Mouse (Mus musculus): ENCODE data around the gene Tmem255a. TPM values are rescaled to one million over a fixed set of nuclear protein-coding genes. Genes with fewer than 3 reads are reported as not detected.
A peak's percentile ranks its signal among the peaks of the same experiment; 100 is the strongest.

Tmem255a gene
- polyA plus RNA-seq (2015; fragmentation: Nextera tagmentation; extraction: Ambion mirVana) = 38.7 and 44.8 TPM in 2 replicates

DNA sequence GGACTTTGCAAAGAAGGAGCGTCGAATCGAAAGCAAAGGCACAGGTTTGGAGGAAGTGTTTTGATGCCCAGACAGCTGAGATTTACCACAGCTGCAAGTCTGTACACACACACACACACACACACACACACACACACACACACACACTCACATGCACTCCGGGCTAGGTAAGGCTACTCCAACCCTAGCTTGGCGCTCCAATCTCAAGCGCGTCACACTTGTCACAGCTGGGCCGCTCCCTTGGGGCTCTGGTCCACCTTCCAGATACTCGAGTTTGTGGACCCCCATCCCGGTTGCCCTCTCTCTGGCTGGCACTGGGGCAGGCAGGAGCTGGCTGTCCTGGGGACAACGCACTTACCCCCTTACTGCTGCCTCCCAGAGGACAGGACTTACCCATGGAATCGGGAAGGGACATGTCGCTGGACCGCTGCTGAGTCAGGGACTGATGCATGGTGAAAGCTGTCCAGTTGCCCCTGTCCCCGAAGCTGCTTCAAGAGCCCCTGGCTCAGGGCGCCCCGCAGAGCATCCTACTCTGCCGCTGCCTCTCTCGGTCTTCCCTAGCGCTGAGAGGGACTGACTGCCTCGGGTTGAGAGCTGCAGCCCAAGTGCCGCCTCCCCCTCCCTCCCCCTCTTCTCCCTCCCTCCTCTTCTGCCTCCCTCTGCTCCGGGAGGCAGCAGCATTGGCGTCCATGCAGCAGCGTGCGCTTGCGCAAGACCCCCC, at the start of gene Tmem255a:
Tmem255a (minus strand) TSS at position 589 of the 721 bp plus-strand sequence.
- H3K36me3 ChIP-seq = no peaks in the 10 kb centered on the region
- H3K27ac ChIP-seq = peak within 1 kb of the TSS; percentile 55
- ATAC-seq (ENCODE audit: low FRiP score) = peak; percentile 86
- peaks cover 10% of the 10 kb centered on the region; the same call in 1 of the 2 replicates for H3K27me3 ChIP-seq
- peak within 1 kb of the TSS; percentile 68 for H3K9ac ChIP-seq
- H3K4me2 ChIP-seq = peak within 1 kb of the TSS; percentile 73
- H3K4me3 ChIP-seq = peak within 1 kb of the TSS; percentile 46
- H3K9me3 ChIP-seq = no peaks in the 10 kb centered on the region
- 17% methylated on average over 27 of the region's 27 CpGs for WGBS
- peaks cover 13% of the 10 kb centered on the region for H3K4me1 ChIP-seq (replicated peaks)

DNA sequence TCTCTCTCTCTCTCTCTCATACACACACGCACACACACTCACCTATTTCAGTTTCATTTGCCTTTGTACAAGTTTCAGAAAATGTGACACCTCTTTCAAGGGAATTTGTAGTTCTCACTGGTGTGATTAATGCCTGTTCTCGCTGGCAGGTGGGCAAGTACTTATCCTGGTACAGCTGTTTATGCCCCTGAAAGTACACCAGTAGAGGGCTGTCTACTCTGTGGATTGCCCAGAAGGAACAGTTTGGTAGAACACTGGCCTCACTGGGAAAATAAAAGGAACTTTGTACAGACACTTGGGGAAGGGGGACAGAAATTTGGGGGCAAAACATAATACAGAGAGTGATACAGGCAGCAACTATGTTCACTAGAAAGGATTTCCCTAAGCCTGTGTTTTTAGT, 7.4 kb upstream of the Tmem255a start:
- H3K27ac ChIP-seq = no peak overlapping the region
- H3K4me3 ChIP-seq = no peak overlapping the region
- no peak for ATAC-seq (ENCODE audit: low FRiP score)
- no peaks in the 10 kb centered on the region for H3K27me3 ChIP-seq
- WGBS = 45% methylated on average over 2 of the region's 2 CpGs
- no peak overlapping the region for H3K4me2 ChIP-seq
- no peaks in the 10 kb centered on the region for H3K9me3 ChIP-seq
- no peaks in the 10 kb centered on the region for H3K4me1 ChIP-seq (replicated peaks)
- H3K9ac ChIP-seq = no peak overlapping the region
- H3K36me3 ChIP-seq = no peaks in the 10 kb centered on the region

DNA sequence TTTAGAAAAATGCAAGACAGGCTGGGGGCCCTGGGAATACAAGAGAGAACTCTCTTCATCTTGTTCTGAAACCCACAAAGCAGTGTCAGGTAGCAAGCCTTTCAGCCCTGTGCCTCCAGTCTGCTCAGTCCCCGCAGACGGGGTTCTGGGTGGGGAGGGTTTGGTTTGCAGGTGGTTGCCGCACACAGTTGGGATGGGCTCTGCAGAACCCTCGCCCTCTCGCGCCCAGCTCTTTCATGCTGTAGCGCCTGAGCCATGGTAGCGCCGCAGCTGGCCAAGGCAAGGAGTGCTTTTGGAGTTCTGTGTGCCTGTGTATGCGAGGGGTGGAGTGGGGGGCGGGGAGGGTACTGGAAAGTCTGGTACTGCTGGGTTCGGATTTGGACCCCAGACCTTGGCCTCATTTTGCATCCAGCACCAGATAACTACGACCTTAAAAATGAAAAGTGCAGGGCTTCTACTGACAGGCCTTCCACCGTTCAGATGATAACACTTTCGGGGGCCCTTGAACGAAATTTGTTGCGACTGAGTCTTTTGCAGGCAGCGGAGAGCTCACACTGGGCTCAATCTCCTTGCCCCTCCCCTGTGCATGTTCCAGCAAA, 1.8 kb downstream of the Tmem255a start:
- H3K9me3 ChIP-seq = no peaks in the 10 kb centered on the region
- WGBS = 14% methylated on average over 18 of the region's 18 CpGs
- H3K9ac ChIP-seq = peak overlapping the region; percentile 24; the same call in 1 of the 2 replicates
- H3K4me3 ChIP-seq = peak overlapping the region; percentile 46
- H3K4me2 ChIP-seq = peak overlapping the region; percentile 73
- H3K27me3 ChIP-seq = peaks cover 10% of the 10 kb centered on the region; the same call in 1 of the 2 replicates
- no peak overlapping the region for H3K27ac ChIP-seq
- H3K36me3 ChIP-seq = no peaks in the 10 kb centered on the region
- ATAC-seq (ENCODE audit: low FRiP score) = 0 out of 2 replicates have a peak, but pooled peaks have one; percentile 31
- peaks cover 15% of the 10 kb centered on the region for H3K4me1 ChIP-seq (replicated peaks)

- 0 out of 2 replicates have a peak overlapping the region, but pooled peaks have one; percentile 24 for H3K9ac ChIP-seq
- H3K27ac ChIP-seq = no peak overlapping the region
- 16% methylated on average over 16 of the region's 16 CpGs for WGBS
- H3K4me3 ChIP-seq = peak overlapping the region; percentile 46
- H3K4me1 ChIP-seq (replicated peaks) = peaks cover 15% of the 10 kb centered on the region
- peak overlapping the region; percentile 73 for H3K4me2 ChIP-seq
- ATAC-seq (ENCODE audit: low FRiP score) = no peak
- H3K27me3 ChIP-seq = peaks cover 10% of the 10 kb centered on the region; the same call in 1 of the 2 replicates
- H3K36me3 ChIP-seq = no peaks in the 10 kb centered on the region
- H3K9me3 ChIP-seq = no peaks in the 10 kb centered on the region
Measured at GRCm38 (mm10) chrX:38249640-38250351, 2.4 kb downstream of the Tmem255a start.

DNA sequence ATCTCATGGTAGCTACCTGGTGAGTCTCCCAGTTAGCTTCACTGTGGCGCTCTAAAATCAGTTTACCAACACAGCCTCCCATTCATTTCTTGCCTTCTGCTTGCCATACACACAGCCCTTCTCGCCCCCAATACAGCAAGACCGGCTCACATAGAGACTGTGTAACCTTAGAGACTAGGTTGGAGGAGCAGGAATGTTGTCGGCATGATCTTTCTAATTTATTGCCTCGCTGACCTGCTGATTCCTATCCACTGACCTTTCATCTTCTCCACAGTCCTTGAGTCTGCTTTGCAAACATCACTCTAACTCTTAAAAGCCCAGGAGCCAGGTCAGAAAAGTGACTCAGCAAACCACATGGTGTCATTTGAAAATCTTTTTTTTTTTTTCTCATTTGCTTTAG, 4.6 kb downstream of the Tmem255a start:
- no peak overlapping the region for H3K4me3 ChIP-seq
- 27% methylated on average over 5 of the region's 5 CpGs for WGBS
- no peak overlapping the region for H3K9ac ChIP-seq
- no peak overlapping the region for H3K4me2 ChIP-seq
- ATAC-seq (ENCODE audit: low FRiP score) = no peak
- H3K27me3 ChIP-seq = peaks cover 10% of the 10 kb centered on the region; the same call in 1 of the 2 replicates
- no peaks in the 10 kb centered on the region for H3K9me3 ChIP-seq
- H3K36me3 ChIP-seq = no peaks in the 10 kb centered on the region
- H3K4me1 ChIP-seq (replicated peaks) = peaks cover 15% of the 10 kb centered on the region
- no peak overlapping the region for H3K27ac ChIP-seq

GRCm38 (mm10) chrX:38247108-38247507, 5.1 kb downstream of the Tmem255a start:
- no peaks in the 10 kb centered on the region for H3K36me3 ChIP-seq
- peaks cover 10% of the 10 kb centered on the region; the same call in 1 of the 2 replicates for H3K27me3 ChIP-seq
- H3K4me1 ChIP-seq (replicated peaks) = peaks cover 15% of the 10 kb centered on the region
- ATAC-seq (ENCODE audit: low FRiP score) = no peak
- no peaks in the 10 kb centered on the region for H3K9me3 ChIP-seq
- no peak overlapping the region for H3K27ac ChIP-seq
- no peak overlapping the region for H3K4me3 ChIP-seq
- no peak overlapping the region for H3K9ac ChIP-seq
- no peak overlapping the region; the same call in 1 of the 2 replicates for H3K4me2 ChIP-seq
- 34% methylated on average over 6 of the region's 6 CpGs for WGBS

DNA sequence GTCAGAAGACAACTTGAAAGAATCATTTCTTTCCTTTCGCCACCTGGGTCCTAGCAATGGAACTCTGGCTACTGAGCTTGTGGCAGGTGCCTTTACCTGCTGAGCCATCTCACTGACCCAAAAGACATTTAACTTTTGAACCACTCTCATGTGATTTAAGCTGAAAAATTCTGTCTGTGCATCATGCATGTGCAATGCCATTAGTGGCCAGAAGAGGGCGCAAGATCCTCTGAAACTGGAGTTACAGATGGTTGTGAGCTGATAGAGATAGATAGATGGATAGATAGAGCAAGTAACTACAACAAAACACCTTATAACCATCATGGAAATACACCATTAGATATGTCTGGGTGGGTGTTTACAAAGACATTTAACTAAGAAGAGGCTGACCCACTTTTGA, 14.5 kb downstream of the Tmem255a start:
- ATAC-seq (ENCODE audit: low FRiP score) = no peak
- no peak overlapping the region for H3K4me2 ChIP-seq
- no peaks in the 10 kb centered on the region for H3K27me3 ChIP-seq
- no peaks in the 10 kb centered on the region for H3K36me3 ChIP-seq
- no peak overlapping the region for H3K9ac ChIP-seq
- no peaks in the 10 kb centered on the region for H3K4me1 ChIP-seq (replicated peaks)
- no peak overlapping the region for H3K27ac ChIP-seq
- H3K9me3 ChIP-seq = no peaks in the 10 kb centered on the region
- H3K4me3 ChIP-seq = no peak overlapping the region
- 32% methylated on average over 2 of the region's 2 CpGs for WGBS

DNA sequence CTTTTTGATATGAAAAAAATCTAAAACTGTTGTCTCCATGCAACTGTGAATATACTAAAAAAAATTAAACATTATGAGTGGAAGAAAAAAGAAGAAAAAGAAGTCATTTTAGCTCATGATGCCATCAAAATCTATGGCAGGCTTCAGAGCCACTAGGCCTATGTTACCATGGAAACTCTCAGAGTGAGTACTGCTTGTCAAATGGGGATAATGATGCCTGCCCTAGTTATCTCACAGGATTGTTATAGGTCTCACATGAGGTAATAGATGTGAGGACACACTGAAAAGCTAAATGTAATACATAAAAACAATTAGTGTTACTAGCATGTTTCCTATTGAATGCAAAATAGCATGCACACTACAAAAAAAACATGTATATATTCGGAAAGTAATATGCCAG, 22.4 kb downstream of the Tmem255a start:
- no peak overlapping the region for H3K4me3 ChIP-seq
- H3K4me2 ChIP-seq = no peak overlapping the region
- 81% methylated on average over 1 of the region's 1 CpGs for WGBS
- no peak overlapping the region for H3K27ac ChIP-seq
- no peak for ATAC-seq (ENCODE audit: low FRiP score)
- H3K27me3 ChIP-seq = no peaks in the 10 kb centered on the region
- H3K9me3 ChIP-seq = no peaks in the 10 kb centered on the region
- H3K36me3 ChIP-seq = no peaks in the 10 kb centered on the region
- no peak overlapping the region for H3K9ac ChIP-seq
- no peaks in the 10 kb centered on the region for H3K4me1 ChIP-seq (replicated peaks)

GRCm38 (mm10) chrX:38222757-38223156, 29.5 kb downstream of the Tmem255a start:
- no peak overlapping the region for H3K4me2 ChIP-seq
- H3K4me3 ChIP-seq = no peak overlapping the region
- H3K27me3 ChIP-seq = no peaks in the 10 kb centered on the region
- no peaks in the 10 kb centered on the region for H3K4me1 ChIP-seq (replicated peaks)
- H3K36me3 ChIP-seq = no peaks in the 10 kb centered on the region
- H3K9ac ChIP-seq = no peak overlapping the region
- 55% methylated on average over 2 of the region's 2 CpGs for WGBS
- no peak for ATAC-seq (ENCODE audit: low FRiP score)
- no peaks in the 10 kb centered on the region for H3K9me3 ChIP-seq
- no peak overlapping the region for H3K27ac ChIP-seq

DNA sequence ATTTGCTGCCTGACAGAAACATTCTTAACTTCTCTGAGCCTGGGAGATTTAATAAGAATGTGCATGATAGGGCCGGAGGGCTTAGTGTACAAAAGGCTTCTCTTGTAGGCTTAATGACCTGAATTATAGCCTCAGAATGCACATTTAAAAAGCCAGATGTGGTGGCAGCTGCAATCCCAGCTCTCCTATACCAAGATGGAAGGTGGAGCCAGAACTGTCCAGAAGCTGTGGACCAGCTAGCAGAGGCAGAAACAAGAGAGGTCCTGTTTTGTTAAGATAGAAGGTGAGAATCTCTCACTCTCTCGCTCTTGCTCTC, 34.6 kb downstream of the Tmem255a start:
- ATAC-seq (ENCODE audit: low FRiP score) = no peak
- WGBS = 74% methylated on average over 2 of the region's 2 CpGs
- Histone ChIP-seq H3K27ac (no peak overlapping the region), H3K36me3 (no peaks in the 10 kb centered on the region), H3K4me2 (no peak overlapping the region), H3K27me3 (no peaks in the 10 kb centered on the region), H3K4me1 (replicated peaks) (no peaks in the 10 kb centered on the region), H3K9me3 (no peaks in the 10 kb centered on the region), H3K4me3 (no peak overlapping the region), H3K9ac (no peak overlapping the region)

GRCm38 (mm10) chrX:38216986-38217675, 35.1 kb downstream of the Tmem255a start:
- Histone ChIP-seq H3K27ac (no peak overlapping the region), H3K27me3 (no peaks in the 10 kb centered on the region), H3K4me2 (no peak overlapping the region), H3K9me3 (no peaks in the 10 kb centered on the region), H3K4me1 (replicated peaks) (no peaks in the 10 kb centered on the region), H3K4me3 (no peak overlapping the region), H3K36me3 (no peaks in the 10 kb centered on the region), H3K9ac (no peak overlapping the region)
- WGBS = 81% methylated on average over 9 of the region's 9 CpGs
- ATAC-seq (ENCODE audit: low FRiP score) = no peak

DNA sequence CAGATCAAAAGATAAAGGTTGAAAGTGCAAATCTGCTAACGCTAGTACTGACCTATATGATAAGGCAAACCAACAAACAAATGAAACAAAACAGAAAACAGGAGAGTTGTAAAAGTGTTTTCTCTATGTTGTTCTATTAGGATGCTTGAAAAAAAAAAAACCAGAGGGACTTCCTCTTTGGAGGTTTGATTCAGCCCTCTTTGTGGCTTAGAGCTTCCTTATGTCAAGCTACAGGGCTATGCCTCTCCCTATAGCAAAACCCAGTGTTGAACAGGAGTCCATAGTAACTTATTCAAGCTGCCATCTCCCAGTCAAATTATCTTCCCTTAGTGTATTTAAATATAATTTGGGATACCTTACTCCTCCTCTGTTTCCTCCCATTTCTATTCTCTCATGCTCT, 44.8 kb downstream of the Tmem255a start:
- Histone ChIP-seq H3K27ac (no peak overlapping the region), H3K4me2 (no peak overlapping the region), H3K4me3 (no peak overlapping the region), H3K27me3 (no peaks in the 10 kb centered on the region), H3K36me3 (no peaks in the 10 kb centered on the region), H3K4me1 (replicated peaks) (no peaks in the 10 kb centered on the region), H3K9ac (no peak overlapping the region), H3K9me3 (no peaks in the 10 kb centered on the region)
- 70% methylated on average over 1 of the region's 1 CpGs for WGBS
- no peak for ATAC-seq (ENCODE audit: low FRiP score)
